Mouse (Mus musculus) liver, embryonic 14.5 days (tissue): ENCODE measurements at regions not wholly inside any gene's neighbourhood (a gene's known extent, or its start where the extent isn't known, plus 50 kb on each side); places are given as distances from the start of the nearest gene placed in this dataset.
"Not testable (repeated sequence)": the region's sequence is repeated elsewhere in the genome, so short reads cannot be mapped to it uniquely, and the experiment has no call there.

Experiments used
- ATAC-seq: fragments of 200-750 bp; cut with Nextera tagmentation; 2 replicates; pipeline ENCODE4 v1.8.0; 2017; ENCODE audit warnings: moderate number of reproducible peaks, mild to moderate bottlenecking, moderate library complexity; ENCODE audit not compliant: insufficient read depth
- DNase-seq, 3 experiments: peaks; one replicate each; pipeline ENCODE4 v3.0.0-alpha.2; 2012 to 2013; ENCODE audit warnings: low read depth in 3 of 3, low spot score in 3 of 3
- H3K27ac ChIP-seq: fragments of 300-500 bp; sonication (generic); 2 replicates; pipeline ENCODE4 v1.5.1; 2014; ENCODE audit warnings: moderate library complexity, mild to moderate bottlenecking, control low read depth, inconsistent platforms
- H3K27me3 ChIP-seq: fragments of 300-500 bp; sonication (generic); 2 replicates; pipeline ENCODE4 v1.6.1; 2014; ENCODE audit warnings: mild to moderate bottlenecking, low read length, moderate library complexity; ENCODE audit not compliant: control insufficient read depth, insufficient read depth
- H3K36me3 ChIP-seq: fragments of 300-500 bp; sonication (generic); replicated peaks from 2 replicates; pipeline ENCODE4 v1.6.1; 2014; ENCODE audit warnings: low read depth; ENCODE audit not compliant: control insufficient read depth, insufficient read depth
- H3K4me1 ChIP-seq, 2 experiments: fragments of 200-500 bp in 1 of 2; fragments of 300-500 bp in 1 of 2; sonication (generic) in 1 of 2; replicated peaks; 2 replicates each; pipeline ENCODE4 v1.6.1; 2012 to 2014; ENCODE audit warnings: antibody characterized with exemption in 1 of 2, inconsistent platforms in 1 of 2, low read length in 1 of 2; ENCODE audit not compliant: control insufficient read depth in 2 of 2, insufficient read depth in 2 of 2
- H3K4me2 ChIP-seq: fragments of 300-500 bp; sonication (generic); 2 replicates; pipeline ENCODE4 v1.6.1; 2014; ENCODE audit warnings: low read depth, mild to moderate bottlenecking, control low read depth, moderate library complexity
- H3K4me3 ChIP-seq, 2 experiments: fragments of 200-500 bp in 1 of 2; fragments of 300-500 bp in 1 of 2; sonication (generic) in 1 of 2; 2 replicates each; pipeline ENCODE4 v1.5.1; 2012 to 2014; ENCODE audit warnings: low read depth in 2 of 2, low read length in 2 of 2, mild to moderate bottlenecking in 2 of 2, control low read depth in 1 of 2, inconsistent platforms in 1 of 2, moderate library complexity in 1 of 2; ENCODE audit not compliant: insufficient read depth in 1 of 2
- H3K9ac ChIP-seq: fragments of 300-500 bp; sonication (generic); replicated peaks from 2 replicates; pipeline ENCODE4 v1.6.1; 2014; ENCODE audit warnings: mild to moderate bottlenecking, control low read depth, moderate library complexity
- H3K9me3 ChIP-seq: fragments of 300-500 bp; sonication (generic); 2 replicates; pipeline ENCODE4 v1.6.1; 2016; ENCODE audit warnings: low read length, mixed read lengths; ENCODE audit not compliant: control insufficient read depth
- CTCF ChIP-seq: IDR thresholded peaks from 2 replicates; pipeline ENCODE4 v1.5.1; 2016; ENCODE audit warnings: antibody characterized with exemption, low read depth, control low read depth
- EP300 ChIP-seq: IDR thresholded peaks from 2 replicates; pipeline ENCODE4 v1.6.1; 2016; ENCODE audit warnings: antibody characterized with exemption, low read depth
- WGBS: fragments of 180-500 bp; shearing (Covaris S2); extraction: QIAGEN DNeasy Blood & Tissue Kit; methylation state at CpG from one replicate; pipeline ENCODE4 v1.1.7; 2014; ENCODE audit not compliant: insufficient replicate concordance; 5-methylcytosine and 5-hydroxymethylcytosine counted together

- Histone ChIP-seq H3K4me1 (no peaks in the 10 kb centered on the region), H3K9me3 (no peaks in the 10 kb centered on the region), H3K4me2 (no peak overlapping the region), H3K9ac (no peak overlapping the region), H3K36me3 (no peaks in the 10 kb centered on the region), H3K27me3 (no peaks in the 10 kb centered on the region), H3K4me3 (no peak overlapping the region), H3K27ac (no peak overlapping the region)
- WGBS, result 38% methylated on average over 4 of the region's 4 CpGs
- no peak for DNase-seq
- TF ChIP-seq CTCF, result no peak
- TF ChIP-seq EP300, result no peak
- no peak for ATAC-seq
Observed at GRCm38 (mm10) chr13:4935940-4936339, 327.0 kb upstream of the Akr1e1 start.

DNA sequence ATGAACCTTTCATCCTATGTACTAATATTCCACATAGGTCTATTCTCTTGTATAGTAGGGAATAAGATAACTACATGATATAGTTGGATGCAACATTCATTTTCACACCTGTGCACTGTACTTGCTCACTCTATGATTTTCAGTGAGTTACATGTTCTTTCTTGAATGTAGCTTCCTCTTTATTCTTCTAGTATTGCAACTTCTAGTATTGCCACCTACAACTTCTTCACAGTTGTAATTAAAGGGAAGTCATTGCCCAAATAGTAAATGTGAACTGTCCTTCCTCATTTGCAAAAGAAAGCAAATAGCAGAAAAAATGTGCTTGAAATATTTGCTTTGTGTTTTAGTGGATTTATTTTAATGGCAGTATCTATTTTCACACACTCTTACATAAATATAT lies 330.9 kb upstream of the Akr1e1 start:
- no peak for ATAC-seq
- no peak for TF ChIP-seq EP300
- TF ChIP-seq CTCF, result no peak
- no peaks in the 10 kb centered on the region for H3K9me3 ChIP-seq
- no peak overlapping the region for H3K9ac ChIP-seq
- H3K4me2 ChIP-seq, result no peak overlapping the region
- no peaks in the 10 kb centered on the region for H3K4me1 ChIP-seq
- H3K4me3 ChIP-seq, result no peak overlapping the region
- no peaks in the 10 kb centered on the region for H3K36me3 ChIP-seq
- DNase-seq, result no peak
- no peaks in the 10 kb centered on the region for H3K27me3 ChIP-seq
- no peak overlapping the region for H3K27ac ChIP-seq

GRCm38 (mm10) chr13:4942490-4942889 lies 333.5 kb upstream of the Akr1e1 start:
- not testable (repeated sequence) for H3K4me1 ChIP-seq, H3K27ac ChIP-seq, H3K9ac ChIP-seq, DNase-seq, H3K4me2 ChIP-seq, H3K4me3 ChIP-seq, H3K27me3 ChIP-seq, H3K36me3 ChIP-seq, H3K9me3 ChIP-seq
- WGBS, result 15% methylated on average over 5 of the region's 14 CpGs
- ATAC-seq, result peak; percentile 60; the same call in 1 of the 2 replicates

GRCm38 (mm10) chr13:4943046-4943445 lies 334.1 kb upstream of the Akr1e1 start:
- no peaks in the 10 kb centered on the region for H3K4me1 ChIP-seq
- H3K27me3 ChIP-seq, result no peaks in the 10 kb centered on the region
- TF ChIP-seq EP300 (no peak), CTCF (no peak)
- no peaks in the 10 kb centered on the region for H3K9me3 ChIP-seq
- peak overlapping the region; percentile 54 for H3K4me2 ChIP-seq
- H3K9ac ChIP-seq, result no peak overlapping the region
- H3K36me3 ChIP-seq, result no peaks in the 10 kb centered on the region
- 20% methylated on average over 7 of the region's 7 CpGs for WGBS
- ATAC-seq (no peak), DNase-seq (no peak)
- H3K27ac ChIP-seq, result no peak overlapping the region
- H3K4me3 ChIP-seq, result peak overlapping the region; percentile 33 to 46

DNA sequence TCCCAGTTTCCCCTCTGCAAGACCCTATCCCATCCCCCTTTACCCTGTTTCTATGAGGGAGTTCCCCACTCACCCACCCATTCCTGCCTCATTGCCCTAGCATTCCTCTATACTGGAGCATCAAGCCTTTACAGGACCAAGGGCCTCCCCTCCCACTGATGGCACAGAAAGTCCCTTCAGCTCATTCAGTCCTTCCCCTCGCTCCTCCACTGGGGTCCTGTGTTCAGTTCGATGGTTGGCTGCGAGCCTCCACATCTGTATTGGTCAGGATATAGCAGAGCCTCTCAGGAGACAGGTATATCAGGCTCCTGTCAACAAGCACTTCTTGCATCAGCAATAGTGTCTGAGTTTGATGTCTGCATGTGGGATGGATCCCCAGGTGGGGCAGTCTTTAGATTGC lies 346.4 kb upstream of the Akr1e1 start:
- no peak for TF ChIP-seq EP300
- H3K9me3 ChIP-seq, result no peaks in the 10 kb centered on the region
- no peaks in the 10 kb centered on the region for H3K4me1 ChIP-seq
- WGBS, result 61% methylated on average over 3 of the region's 3 CpGs
- no peaks in the 10 kb centered on the region for H3K36me3 ChIP-seq
- H3K27me3 ChIP-seq, result no peaks in the 10 kb centered on the region
- no peak for ATAC-seq
- H3K27ac ChIP-seq, result no peak overlapping the region
- no peak overlapping the region for H3K4me2 ChIP-seq
- no peak for DNase-seq
- no peak overlapping the region for H3K9ac ChIP-seq
- no peak overlapping the region for H3K4me3 ChIP-seq

DNA sequence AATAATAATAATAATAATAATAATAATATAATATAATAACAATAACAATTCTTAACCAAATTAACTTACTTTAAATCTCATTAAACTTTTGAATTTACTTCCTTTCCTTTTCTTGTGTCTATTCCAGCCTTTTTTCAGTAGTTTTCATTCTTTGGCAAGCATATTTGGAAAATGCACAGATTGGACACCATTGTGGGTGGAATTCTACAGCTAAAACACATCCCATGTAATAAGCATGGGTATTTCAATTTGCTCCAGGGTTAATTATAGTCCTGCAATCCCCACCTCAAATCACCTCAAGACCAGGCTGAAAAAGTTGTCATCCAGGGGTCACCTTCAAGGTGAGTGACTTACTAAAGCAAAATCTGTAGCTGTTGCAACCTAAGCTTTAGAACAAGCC lies 355.9 kb upstream of the Akr1e1 start:
- no peak for DNase-seq
- Histone ChIP-seq H3K4me3 (no peak overlapping the region), H3K4me1 (no peaks in the 10 kb centered on the region), H3K9ac (no peak overlapping the region), H3K4me2 (no peak overlapping the region), H3K27me3 (no peaks in the 10 kb centered on the region), H3K36me3 (no peaks in the 10 kb centered on the region), H3K9me3 (no peaks in the 10 kb centered on the region), H3K27ac (no peak overlapping the region)
- TF ChIP-seq CTCF (no peak), EP300 (no peak)
- ATAC-seq, result no peak
